Mouse (Mus musculus) lung, embryonic 14.5 days (tissue): ENCODE measurements around the gene Fzd1. TPM values are rescaled to one million over a fixed set of nuclear protein-coding genes. Genes with fewer than 3 reads are reported as not detected.

ENCODE experiments used
- ATAC-seq: fragments of 200-750 bp; cut with Nextera tagmentation; 2 replicates; pipeline ENCODE4 v1.8.0; 2017; ENCODE audit warnings: mild to moderate bottlenecking, moderate TSS enrichment, moderate library complexity; ENCODE audit not compliant: insufficient read depth
- DNase-seq: peaks from one replicate; pipeline ENCODE4 v3.0.0-alpha.2; 2015
- H3K27ac ChIP-seq: fragments of 300-500 bp; sonication (generic); 2 replicates; pipeline ENCODE4 v1.5.1; 2014; ENCODE audit warnings: low read depth, mild to moderate bottlenecking, moderate library complexity
- H3K27me3 ChIP-seq: fragments of 300-500 bp; sonication (generic); 2 replicates; pipeline ENCODE4 v1.6.1; 2014; ENCODE audit warnings: low read length, control low read depth; ENCODE audit not compliant: insufficient read depth
- H3K36me3 ChIP-seq: fragments of 300-500 bp; sonication (generic); 2 replicates; pipeline ENCODE4 v1.6.1; 2014; ENCODE audit warnings: control low read depth; ENCODE audit not compliant: insufficient read depth
- H3K4me1 ChIP-seq: fragments of 300-500 bp; sonication (generic); 2 replicates; pipeline ENCODE4 v1.6.1; 2014; ENCODE audit warnings: antibody characterized with exemption, control low read depth; ENCODE audit not compliant: insufficient read depth
- H3K4me2 ChIP-seq: fragments of 300-500 bp; sonication (generic); 2 replicates; pipeline ENCODE4 v1.6.1; 2014; ENCODE audit warnings: mild to moderate bottlenecking
- H3K4me3 ChIP-seq: fragments of 300-500 bp; sonication (generic); 2 replicates; pipeline ENCODE4 v1.5.1; 2014; ENCODE audit warnings: low read depth, low read length
- H3K9ac ChIP-seq: fragments of 300-500 bp; sonication (generic); 2 replicates; pipeline ENCODE4 v1.6.1; 2014
- H3K9me3 ChIP-seq: fragments of 300-500 bp; sonication (generic); 2 replicates; pipeline ENCODE4 v1.6.1; 2016; ENCODE audit warnings: low read depth, low read length, control low read depth
- CTCF ChIP-seq: IDR thresholded peaks from 2 replicates; pipeline ENCODE4 v1.5.1; 2016; ENCODE audit warnings: antibody characterized with exemption, low read depth
- WGBS: fragments of 180-500 bp; shearing (Covaris S2); extraction: QIAGEN DNeasy Blood & Tissue Kit; methylation state at CpG from one replicate; pipeline ENCODE4 v1.1.7; 2014; 5-methylcytosine and 5-hydroxymethylcytosine counted together
- microRNA-seq: library from miRNA; unstranded; fragments of <30 nt; microRNA quantifications from one replicate; pipeline ENCODE4, GENCODE M21; 2016; ENCODE audit warnings: borderline number of aligned reads
- polyA plus RNA-seq: library from polyadenylated mRNA; unstranded; fragments of >200 nt; fragmentation: Nextera tagmentation; extraction: Ambion mirVana; gene quantifications from 2 replicates; pipeline ENCODE4 v1.2.1, GENCODE M21; 2014

The Fzd1 gene
- polyA plus RNA-seq, 1 experiment from 2014 or later: 55.9 TPM

DNA sequence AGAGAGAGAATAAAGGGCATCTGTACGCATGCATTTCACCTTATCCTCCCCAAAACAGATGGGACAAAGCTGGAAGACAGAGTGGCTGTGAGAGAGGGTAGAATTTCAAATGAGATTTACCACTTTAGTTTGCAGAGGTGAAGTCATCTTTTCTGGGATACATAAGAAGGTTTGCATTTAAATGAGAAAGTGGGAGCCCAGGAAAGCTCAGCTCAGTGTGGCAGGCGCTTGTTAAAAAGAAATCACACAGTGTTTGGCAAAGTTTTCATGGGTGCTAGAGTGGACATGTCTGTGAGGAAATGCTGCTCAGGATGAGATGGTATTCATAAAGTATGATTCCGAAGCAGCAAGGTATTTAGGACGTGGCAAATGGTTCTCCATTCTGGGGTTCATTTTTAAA is 15.1 kb downstream of the Fzd1 start:
- Histone ChIP-seq H3K4me1 (no peaks in the 10 kb centered on the region), H3K9me3 (no peaks in the 10 kb centered on the region), H3K9ac (no peak overlapping the region), H3K27ac (no peak overlapping the region), H3K36me3 (no peaks in the 10 kb centered on the region), H3K27me3 (no peaks in the 10 kb centered on the region), H3K4me3 (no peak overlapping the region), H3K4me2 (no peak overlapping the region)
- no peak for TF ChIP-seq CTCF
- no peak for DNase-seq
- 84% methylated on average over 4 of the region's 4 CpGs for WGBS
- no peak for ATAC-seq

DNA sequence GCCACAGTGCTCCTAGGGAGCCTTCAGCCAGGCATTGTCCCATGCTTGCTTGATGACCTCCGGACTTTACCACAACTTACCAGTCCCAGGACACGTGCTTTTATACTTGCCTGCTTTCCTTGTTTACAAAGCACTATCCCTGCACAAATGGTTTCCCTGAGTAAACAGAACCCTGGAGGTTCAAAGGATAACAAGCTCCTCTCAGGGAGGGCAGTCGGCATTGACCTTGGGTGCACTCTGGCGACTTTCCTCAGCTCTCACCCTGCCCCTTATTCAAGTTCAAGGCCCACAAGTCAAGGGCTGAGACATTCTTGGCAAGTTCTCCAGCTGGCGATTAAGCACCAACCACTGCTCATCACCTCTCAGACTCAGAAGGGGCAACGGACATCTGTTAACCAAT is 20.8 kb downstream of the Fzd1 start:
- H3K36me3 ChIP-seq: no peaks in the 10 kb centered on the region
- H3K4me3 ChIP-seq: no peak overlapping the region
- no peaks in the 10 kb centered on the region; the same call in none of the 2 replicates for H3K4me1 ChIP-seq
- no peak for DNase-seq
- no peak overlapping the region for H3K27ac ChIP-seq
- no peaks in the 10 kb centered on the region for H3K9me3 ChIP-seq
- H3K27me3 ChIP-seq: no peaks in the 10 kb centered on the region
- H3K4me2 ChIP-seq: no peak overlapping the region
- H3K9ac ChIP-seq: no peak overlapping the region
- 21% methylated on average over 6 of the region's 6 CpGs for WGBS
- ATAC-seq: no peak
- TF ChIP-seq CTCF: no peak

DNA sequence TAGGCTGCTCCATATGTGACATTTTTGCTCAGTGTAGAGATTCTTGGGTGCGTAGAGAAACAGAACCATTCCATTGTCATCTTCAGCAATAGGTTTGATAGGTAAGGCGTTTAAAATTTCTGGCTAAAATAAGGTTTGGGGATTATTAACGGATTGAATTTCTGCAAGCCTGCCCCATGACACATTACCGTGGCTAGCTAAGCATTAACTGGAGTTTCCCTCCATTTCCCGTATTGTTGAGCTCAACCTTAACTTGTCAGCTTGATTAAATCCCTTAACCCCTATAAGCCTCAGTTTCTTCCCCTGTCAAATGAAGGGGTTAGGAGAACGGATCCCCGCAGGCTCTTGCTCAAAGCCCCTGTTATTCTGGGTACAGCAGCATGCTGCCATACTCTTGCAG is 22.4 kb downstream of the Fzd1 start:
- Histone ChIP-seq H3K4me1 (no peaks in the 10 kb centered on the region; the same call in none of the 2 replicates), H3K27ac (no peak overlapping the region), H3K27me3 (no peaks in the 10 kb centered on the region), H3K9me3 (no peaks in the 10 kb centered on the region), H3K9ac (no peak overlapping the region), H3K36me3 (no peaks in the 10 kb centered on the region), H3K4me2 (no peak overlapping the region), H3K4me3 (no peak overlapping the region)
- no peak for DNase-seq
- ATAC-seq: no peak
- TF ChIP-seq CTCF: no peak
- WGBS: 75% methylated on average over 7 of the region's 7 CpGs

DNA sequence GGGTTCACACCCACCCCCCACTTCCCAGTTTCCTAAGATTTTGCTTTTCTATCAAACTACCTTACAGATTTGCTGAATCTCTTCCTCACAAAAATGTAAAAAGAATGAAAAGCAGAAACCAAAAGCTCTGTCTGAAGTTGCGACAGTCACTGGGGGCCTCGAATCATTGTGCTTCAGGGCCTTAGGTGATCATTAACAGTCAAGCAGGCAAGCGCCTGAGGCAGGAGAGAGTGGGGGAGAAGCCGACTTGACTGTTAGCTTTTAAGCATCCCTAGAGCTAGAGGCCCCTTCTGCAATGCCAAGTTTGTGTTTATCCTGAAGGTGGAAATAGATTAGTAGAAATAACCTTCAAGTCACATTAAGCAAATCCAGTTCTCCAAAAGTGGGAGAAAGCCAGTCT is 24.6 kb downstream of the Fzd1 start:
- TF ChIP-seq CTCF: no peak
- DNase-seq: no peak
- no peak for ATAC-seq
- no peaks in the 10 kb centered on the region for H3K36me3 ChIP-seq
- no peak overlapping the region for H3K4me3 ChIP-seq
- H3K27ac ChIP-seq: no peak overlapping the region
- H3K27me3 ChIP-seq: no peaks in the 10 kb centered on the region
- H3K4me2 ChIP-seq: no peak overlapping the region
- no peaks in the 10 kb centered on the region; the same call in none of the 2 replicates for H3K4me1 ChIP-seq
- no peaks in the 10 kb centered on the region for H3K9me3 ChIP-seq
- WGBS: 48% methylated on average over 4 of the region's 4 CpGs
- no peak overlapping the region for H3K9ac ChIP-seq

DNA sequence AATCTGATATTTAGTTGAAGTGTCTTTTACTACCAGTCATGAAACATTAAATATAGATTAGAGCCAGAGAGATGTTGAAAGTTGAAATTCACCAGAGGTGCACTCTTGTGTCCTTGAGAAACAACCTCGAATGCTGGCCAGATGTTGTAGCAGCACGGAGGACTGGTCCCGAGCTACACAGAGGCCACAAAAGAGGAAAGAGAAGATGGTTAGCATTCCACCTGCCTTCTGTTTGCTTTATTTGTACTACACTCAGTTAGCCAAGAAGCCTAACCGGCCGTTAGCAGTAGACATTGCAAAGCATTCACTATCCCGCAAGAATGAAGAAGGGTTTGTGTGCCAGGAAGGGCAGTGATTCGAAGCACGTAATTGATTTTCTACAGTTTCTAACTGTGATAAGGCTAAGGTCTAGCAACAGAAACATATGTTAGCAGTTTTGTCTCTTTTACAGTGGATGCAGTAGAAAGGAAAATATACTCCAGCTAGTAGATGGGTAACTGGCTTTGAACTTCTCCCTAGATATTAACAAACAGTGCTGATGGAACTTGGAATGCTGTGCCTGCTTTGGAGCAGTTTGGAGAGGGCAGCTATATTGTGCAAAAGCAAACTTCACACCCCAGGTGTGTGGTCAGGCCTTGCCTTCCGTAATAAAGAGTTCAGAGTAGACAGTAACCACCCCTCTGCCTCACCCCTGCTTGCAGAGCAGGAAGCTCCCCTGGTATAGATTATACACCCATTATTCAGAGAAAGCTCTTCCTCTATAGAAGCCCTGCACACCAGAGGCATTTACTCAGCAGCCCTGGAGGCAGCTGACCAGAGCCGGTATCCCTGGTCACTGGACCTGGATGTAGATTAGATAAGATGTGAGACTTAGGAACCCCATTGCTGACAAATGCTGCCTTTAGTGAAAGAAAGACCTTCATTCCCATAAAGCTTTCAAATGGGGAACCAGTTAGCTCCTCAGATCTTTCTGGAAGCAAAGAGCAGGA is 25.3 kb downstream of the Fzd1 start:
- no peaks in the 10 kb centered on the region for H3K36me3 ChIP-seq
- TF ChIP-seq CTCF: no peak
- H3K4me3 ChIP-seq: no peak overlapping the region
- DNase-seq: no peak
- no peak overlapping the region for H3K9ac ChIP-seq
- WGBS: 45% methylated on average over 10 of the region's 10 CpGs
- H3K9me3 ChIP-seq: no peaks in the 10 kb centered on the region
- ATAC-seq: no peak
- no peaks in the 10 kb centered on the region for H3K27me3 ChIP-seq
- no peak overlapping the region for H3K27ac ChIP-seq
- H3K4me1 ChIP-seq: no peaks in the 10 kb centered on the region; the same call in none of the 2 replicates
- no peak overlapping the region for H3K4me2 ChIP-seq

DNA sequence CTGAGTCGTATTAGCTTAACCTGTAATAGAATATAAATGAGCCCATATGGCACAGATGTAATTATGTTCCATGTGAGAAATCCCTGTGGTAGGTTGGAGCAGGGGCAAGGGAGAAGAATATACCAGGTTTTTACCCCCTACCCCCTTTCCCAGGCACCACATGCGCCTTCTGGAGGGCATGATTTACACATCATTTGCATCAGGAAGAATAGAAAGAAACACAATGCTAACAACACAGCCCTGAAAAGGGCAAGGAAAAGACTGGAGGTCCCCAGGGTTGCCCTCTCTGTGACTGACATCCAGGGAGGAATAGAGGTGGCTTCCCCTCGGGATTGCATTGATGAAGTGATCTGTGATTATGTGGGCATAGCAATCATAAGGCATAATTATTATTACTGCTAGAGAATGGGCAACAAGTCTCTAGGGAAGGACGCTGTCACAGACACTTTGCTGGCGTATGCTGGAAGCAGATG is 26.1 kb downstream of the Fzd1 start:
- DNase-seq: no peak
- TF ChIP-seq CTCF: no peak
- WGBS: 66% methylated on average over 5 of the region's 5 CpGs

DNA sequence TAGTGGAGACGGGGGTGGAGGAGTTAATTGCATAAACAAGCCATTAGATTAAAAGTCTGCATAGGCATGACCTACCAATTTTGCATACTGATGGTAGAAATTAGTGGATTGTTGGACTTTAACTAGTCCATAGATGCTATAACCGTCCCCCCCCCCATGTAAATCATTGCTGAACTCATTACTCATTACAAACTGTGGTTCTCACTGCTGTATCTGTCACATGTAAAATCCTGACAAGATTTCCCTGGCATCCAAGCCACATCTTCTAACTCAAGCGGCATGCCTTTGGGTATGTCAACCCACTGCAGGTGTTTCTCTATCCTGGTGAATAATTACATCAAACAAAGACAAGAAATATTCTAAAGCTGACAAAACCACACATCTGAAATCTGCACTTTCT is 26.8 kb downstream of the Fzd1 start:
- Histone ChIP-seq H3K4me3 (no peak overlapping the region), H3K9ac (no peak overlapping the region), H3K27me3 (no peaks in the 10 kb centered on the region), H3K4me1 (no peaks in the 10 kb centered on the region; the same call in 1 of the 2 replicates), H3K9me3 (no peaks in the 10 kb centered on the region), H3K27ac (no peak overlapping the region), H3K4me2 (no peak overlapping the region), H3K36me3 (no peaks in the 10 kb centered on the region)
- DNase-seq (no peak), ATAC-seq (no peak)
- 80% methylated on average over 3 of the region's 3 CpGs for WGBS
- TF ChIP-seq CTCF: no peak

More for the DNA sequence above, 26.1 kb downstream of the Fzd1 start:
- no peaks in the 10 kb centered on the region for H3K27me3 ChIP-seq
- no peaks in the 10 kb centered on the region; the same call in 1 of the 2 replicates for H3K4me1 ChIP-seq
- no peak overlapping the region for H3K27ac ChIP-seq
- ATAC-seq: no peak
- no peak overlapping the region for H3K4me2 ChIP-seq
- H3K4me3 ChIP-seq: no peak overlapping the region
- no peaks in the 10 kb centered on the region for H3K9me3 ChIP-seq
- no peak overlapping the region for H3K9ac ChIP-seq
- H3K36me3 ChIP-seq: no peaks in the 10 kb centered on the region

Small RNA genes within 50 kb of the gene (microRNA-seq; reads per million reads assigned to microRNA genes)
- not detected for gene Gm44483
